ENCODE assay signal across 15 mouse cellular contexts in the genomic region with DNA sequence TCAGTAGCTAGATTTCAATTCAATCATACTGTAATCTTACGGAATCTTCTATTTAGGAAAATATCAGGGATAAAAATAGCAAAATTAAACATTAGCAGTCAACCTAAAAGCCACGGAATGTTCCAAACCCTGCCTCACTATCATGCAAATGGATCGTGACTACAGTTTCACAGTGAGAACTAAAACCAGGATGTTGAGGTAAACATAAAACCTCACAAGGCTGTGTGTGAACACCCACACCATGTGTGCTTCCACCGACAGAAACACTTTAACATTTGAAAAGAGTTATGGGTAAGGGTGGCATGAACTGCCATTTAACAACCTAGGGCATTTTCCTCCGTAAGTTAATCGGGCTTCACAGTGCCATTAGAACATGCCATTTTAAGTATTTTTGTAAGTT.
"Had no signal": no experiment of that assay in that cellular context is flagged by ENCODE, and none has a peak within 500 bp of the region (broad histone marks: within the 10 kb centered on the region; RNA-seq: fewer than 3 reads in every experiment).

No protein-coding gene starts in this region.

- H3K4me2 ChIP-seq: liver, embryonic 13.5 days; midbrain, embryonic 11.5 days had no signal

- DNase-seq: kidney, adult 9 months; kidney, postnatal 25 days; layer of hippocampus, adult 9-11 months; layer of hippocampus, postnatal 36 days; liver, embryonic 13.5 days; lung, adult 2 months; lung, postnatal 14 days; lung, postnatal 4 days; midbrain, embryonic 14.5 days; thymus, postnatal 36 days had no signal

- H3K36me3 ChIP-seq: liver, embryonic 13.5 days had no signal

- H3K9me3 ChIP-seq: liver, embryonic 13.5 days had no signal

- H3K27ac ChIP-seq: kidney, postnatal 0 days; layer of hippocampus, adult 2 months; left cerebral cortex, adult 2 months; liver, embryonic 13.5 days; stomach, postnatal 0 days had no signal

- H3K27me3 ChIP-seq: liver, embryonic 13.5 days had no signal

- H3K4me3 ChIP-seq: layer of hippocampus, adult 2 months; left cerebral cortex, adult 2 months; liver, embryonic 13.5 days had no signal

- H3K9ac ChIP-seq: liver, embryonic 13.5 days had no signal
